Mouse (Mus musculus): Measurements from ENCODE around the gene Senp6.

DNA sequence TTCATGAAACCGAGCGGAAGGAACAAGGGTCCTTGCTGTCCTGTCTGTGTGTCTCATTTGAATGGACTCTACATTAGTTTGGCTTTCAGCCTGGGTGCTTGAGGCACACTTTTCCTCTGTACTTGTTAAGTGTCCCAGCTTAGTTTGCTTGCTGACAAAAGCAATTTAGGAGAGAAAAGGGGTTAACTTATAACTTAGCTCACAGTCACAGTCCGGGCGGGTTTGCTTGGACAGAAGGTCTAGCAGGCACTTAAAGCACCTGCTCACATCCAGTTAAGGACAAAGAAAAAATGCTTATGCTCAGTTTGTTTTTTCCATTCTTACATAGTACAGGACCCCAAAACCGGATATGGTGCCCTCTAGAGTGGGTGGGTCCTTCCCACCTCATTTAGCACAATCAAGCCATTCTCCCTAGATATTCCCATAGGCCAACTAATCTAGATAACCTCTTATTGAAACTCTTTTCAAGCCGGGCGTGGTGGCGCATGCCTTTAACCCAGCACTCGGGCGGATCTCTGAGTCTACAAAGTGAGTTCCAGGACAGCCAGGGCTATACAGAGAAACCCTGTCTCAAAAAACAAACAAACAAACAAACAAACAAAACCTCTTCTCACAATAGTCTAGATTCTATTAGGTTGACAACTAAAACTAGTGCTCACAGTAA lies 17.9 kb downstream of the Senp6 start:
- TF ChIP-seq GATA1 (IDR thresholded peaks at IDR 0.05; ENCODE audit: borderline replicate concordance, low read length) (no peak), FLI1 (IDR thresholded peaks at IDR 0.05; ENCODE audit: low read length) (no peak)
